Mouse (Mus musculus): ENCODE measurements around the gene Sco1. TPM values are rescaled to one million over a fixed set of nuclear protein-coding genes. Genes with fewer than 3 reads are reported as not detected.

The Sco1 gene
- polyA plus RNA-seq, 1 experiment: 7.0 TPM

Other genes starting within 250 kb of the Sco1 start
- gene Pirt, start 140.7 kb upstream of the Sco1 start, polyA plus RNA-seq (2012; rRNA removed): 0.28 and 0.35 TPM in 2 replicates
- gene Tmem238l, start 96.0 kb upstream of the Sco1 start, polyA plus RNA-seq (2012; rRNA removed): 98.6 and 128 TPM in 2 replicates
- gene Tmem220, start 27.5 kb upstream of the Sco1 start, polyA plus RNA-seq (2012; rRNA removed): 7.4 and 8.1 TPM in 2 replicates
- gene Adprm, start 76 bp upstream of the Sco1 start, polyA plus RNA-seq (2012; rRNA removed): 32.9 and 37.5 TPM in 2 replicates
- not detected in 2 replicates for gene Myh3, start 25.6 kb downstream of the Sco1 start, polyA plus RNA-seq (2012; rRNA removed)
- 2.0 and 2.9 TPM in 2 replicates for gene Myh2, start 118.4 kb downstream of the Sco1 start, polyA plus RNA-seq (2012; rRNA removed)
- 0.08 and 0.10 TPM in 2 replicates for gene Myh1, start 147.4 kb downstream of the Sco1 start, polyA plus RNA-seq (2012; rRNA removed)
- 0.01 TPM in 1 of 2 replicates, not detected in the other for gene Myh4, start 185.4 kb downstream of the Sco1 start, polyA plus RNA-seq (2012; rRNA removed)
- gene Myh8, start 224.5 kb downstream of the Sco1 start, polyA plus RNA-seq (2012; rRNA removed): 0.08 and 0.15 TPM in 2 replicates

Measured in urinary bladder, adult 2 months (tissue).